Mouse (Mus musculus) natural killer cell, adult 2 months (primary cell): ENCODE results near the gene Cox8b.

Source experiments
- DNase-seq, 2 experiments: peaks; one replicate each; pipeline ENCODE4 v3.0.0; 2022; ENCODE audit warnings: low spot score in 2 of 2

Cox8b gene

GRCm38 (mm10) chr7:140874224-140874623 is 26.0 kb downstream of the Cox8b start:
- no peak for DNase-seq

DNA sequence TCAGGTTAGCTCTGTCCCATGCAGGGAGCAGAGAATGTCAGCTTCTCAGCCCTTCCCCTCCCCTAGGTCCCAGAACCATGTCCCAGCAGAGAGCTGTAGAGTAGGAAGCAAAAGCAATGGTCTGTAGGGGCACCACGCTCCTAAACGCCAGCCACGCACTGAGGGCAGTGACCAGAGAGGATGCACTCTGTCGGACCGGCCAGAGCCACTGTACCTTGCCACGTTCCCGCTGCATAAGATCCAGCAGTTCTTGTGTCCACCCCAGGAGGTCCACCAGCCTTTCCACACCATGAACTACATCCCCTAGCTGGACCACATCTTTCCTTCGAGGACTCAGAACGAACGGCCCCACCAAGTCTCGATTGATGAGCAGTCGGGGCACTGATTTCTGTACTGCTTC is 35.5 kb downstream of the Cox8b start:
- DNase-seq: no peak

- DNase-seq: no peak
Observed at GRCm38 (mm10) chr7:140860728-140861127, 39.5 kb downstream of the Cox8b start.

DNA sequence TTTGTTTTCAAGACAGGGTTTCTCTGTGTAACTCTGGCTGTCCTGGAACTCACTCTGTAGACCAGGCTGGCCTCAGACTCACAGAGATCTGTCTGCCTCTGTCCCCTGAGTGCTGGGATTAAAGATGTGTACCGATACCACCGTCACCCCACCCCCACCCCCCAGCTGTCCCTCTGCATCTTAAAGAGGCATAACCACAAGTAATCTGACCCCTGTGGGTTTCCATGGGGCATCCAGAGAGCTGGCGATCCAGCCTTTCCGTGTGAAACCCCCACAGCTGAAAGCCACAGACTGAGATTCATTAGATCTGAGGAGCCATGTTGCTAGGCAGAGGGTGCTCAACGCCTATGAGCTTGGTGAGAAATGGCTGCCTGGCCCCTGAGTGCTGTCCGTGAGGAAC is 40.2 kb downstream of the Cox8b start:
- no peak for DNase-seq

GRCm38 (mm10) chr7:140858746-140859145 is 41.5 kb downstream of the Cox8b start:
- no peak for DNase-seq

DNA sequence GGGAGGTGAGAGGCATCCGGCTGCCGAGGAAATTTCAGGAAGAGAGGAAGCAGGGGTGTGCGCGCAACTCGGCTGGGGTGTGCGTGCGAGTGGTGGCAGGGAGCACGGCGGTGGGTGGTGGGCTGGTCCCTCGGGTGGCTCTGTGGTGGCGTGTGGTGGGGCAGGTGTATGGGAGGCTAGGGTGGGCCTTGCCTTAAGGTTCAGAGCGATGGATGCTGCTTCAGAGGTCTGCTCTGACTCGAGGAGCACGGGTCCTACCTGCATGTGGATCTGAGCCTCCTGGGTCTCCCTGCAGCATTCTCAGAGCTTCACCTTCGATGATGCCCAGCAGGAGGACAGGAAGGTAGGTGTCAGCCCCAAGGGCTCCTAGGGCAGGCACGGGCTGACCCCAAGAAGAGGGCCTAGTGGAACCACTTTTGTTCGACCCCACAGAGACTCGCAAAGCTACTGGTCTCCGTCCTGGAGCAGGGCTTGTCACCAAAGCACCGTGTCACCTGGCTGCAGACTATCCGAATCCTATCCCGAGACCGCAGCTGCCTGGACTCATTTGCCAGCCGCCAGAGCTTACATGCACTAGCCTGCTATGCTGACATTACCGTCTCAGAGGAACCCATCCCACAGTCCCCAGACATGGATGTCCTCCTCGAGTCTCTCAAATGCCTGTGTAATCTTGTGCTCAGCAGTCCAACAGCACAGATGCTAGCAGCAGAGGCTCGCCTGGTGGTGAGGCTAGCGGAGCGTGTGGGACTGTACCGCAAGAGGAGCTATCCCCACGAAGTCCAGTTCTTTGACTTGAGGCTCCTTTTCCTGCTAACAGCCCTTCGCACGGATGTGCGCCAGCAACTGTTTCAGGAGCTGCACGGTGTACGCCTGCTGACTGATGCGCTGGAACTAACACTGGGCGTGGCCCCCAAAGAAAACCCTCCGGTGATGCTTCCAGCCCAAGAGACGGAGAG is 42.4 kb downstream of the Cox8b start, which contains the start of gene Bet1l:
Gene Bet1l (minus strand): TSS at position 28 of the 956 bp plus-strand sequence.
- no peak for DNase-seq

- peak; percentile 81 for DNase-seq
Observed at GRCm38 (mm10) chr7:140856785-140857549, 43.3 kb downstream of the Cox8b start, which contains the start of gene Ric8a. TSS of gene Ric8a (plus strand) at chr7:140856957.

DNA sequence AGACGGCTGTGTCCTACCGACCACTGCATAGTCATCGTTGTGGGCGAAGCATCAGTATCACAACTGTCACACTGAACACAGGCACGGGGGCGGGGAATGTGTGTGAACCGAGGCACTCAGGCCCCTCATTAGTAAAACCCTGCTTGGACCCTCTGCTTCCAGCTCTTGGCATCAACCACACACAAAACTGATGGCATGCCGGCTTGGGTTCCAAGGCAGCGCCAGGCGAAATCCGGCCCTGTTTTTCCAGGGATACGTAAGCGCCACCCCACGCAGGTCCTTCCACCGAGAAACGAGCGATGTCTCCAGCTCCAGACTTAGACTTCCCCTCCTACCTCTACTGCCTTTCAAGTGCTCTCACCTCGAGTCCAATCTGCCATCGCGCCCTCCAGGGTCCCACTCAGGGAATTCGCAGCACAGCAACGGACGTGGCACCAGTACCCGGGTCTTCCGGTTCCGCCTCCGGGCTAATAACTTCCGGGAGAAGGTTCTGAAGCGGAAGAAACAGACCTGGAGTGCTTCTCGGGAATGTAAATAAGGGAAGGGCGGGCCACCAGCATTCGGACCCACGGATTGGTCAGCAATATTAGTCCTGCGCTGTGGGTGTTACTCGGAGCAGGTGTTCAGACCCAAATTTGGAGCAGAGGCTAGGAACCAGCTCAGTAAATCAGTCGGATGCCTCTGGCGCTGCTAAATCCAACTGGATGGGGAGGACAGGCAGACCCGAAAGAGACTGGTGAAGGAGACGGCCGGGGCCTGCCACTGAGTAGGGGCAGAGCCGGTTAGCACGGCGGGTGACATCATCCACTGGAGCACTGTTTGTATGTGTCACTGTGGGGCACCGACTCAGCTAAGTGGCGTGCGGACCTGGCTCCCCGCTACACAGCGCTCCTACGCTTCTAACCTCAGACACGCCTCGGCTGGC is 44.1 kb downstream of the Cox8b start, which contains the start of gene Gm45785:
Gene Gm45785 (minus strand): TSS at position 472 of the 925 bp plus-strand sequence.
- peak; percentile 74 to 75 for DNase-seq

DNA sequence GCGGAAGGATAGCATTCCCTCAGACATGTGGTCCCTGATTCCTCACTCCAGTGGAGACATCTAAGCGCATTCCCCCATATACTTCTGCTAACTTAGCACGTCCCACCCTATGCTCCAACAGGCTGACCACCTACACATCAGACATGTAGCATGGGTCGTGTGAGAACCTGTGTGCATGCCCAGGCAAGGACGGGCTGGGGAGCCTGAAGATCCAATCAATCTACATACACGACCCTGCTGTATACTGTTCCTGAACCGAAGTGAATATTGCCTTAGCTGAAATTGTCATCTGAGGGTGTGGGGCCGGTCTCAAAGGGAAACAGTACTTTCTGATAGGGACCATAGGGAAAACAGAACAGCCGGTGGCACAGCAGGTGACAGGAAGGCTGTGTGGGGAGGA is 45.1 kb downstream of the Cox8b start:
- DNase-seq: no peak

DNA sequence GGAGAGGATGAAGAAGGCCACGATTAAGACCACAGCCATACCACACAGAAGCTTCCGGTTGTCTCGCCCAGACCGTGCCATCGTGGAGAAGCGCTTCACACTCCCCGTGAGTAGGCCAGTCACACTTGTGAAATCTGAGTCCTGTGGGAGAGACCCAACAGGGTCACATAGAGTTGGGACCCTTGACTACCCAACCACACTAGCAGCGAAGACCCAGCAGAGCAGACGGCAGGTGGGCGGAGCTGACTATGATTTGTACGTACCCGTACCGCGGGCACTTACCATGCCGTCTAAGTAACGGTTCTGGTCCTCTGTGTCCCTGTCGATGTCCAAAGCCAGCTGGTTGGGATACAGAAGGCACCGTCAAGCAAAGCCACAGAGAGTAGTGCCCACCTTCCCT is 45.8 kb downstream of the Cox8b start:
- no peak for DNase-seq

DNA sequence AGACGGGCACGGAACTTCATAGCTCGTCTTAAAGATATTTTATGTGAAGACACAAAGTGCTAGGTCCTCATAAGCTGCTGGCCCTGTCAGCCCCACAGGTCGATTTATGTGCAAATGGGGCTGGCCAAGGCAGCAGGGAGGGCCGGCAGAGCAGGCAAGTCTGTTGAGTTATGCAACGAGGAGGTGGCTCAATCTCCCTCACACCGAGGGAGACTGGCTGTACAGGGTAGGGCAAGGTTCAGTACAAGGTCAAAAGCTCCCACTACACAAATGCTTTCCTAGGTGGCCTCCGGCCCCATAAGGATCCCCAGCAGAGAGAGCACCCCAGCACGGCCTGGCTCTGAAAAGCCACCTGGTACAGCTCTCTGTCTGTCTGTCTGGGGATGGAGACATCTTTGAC is 46.9 kb downstream of the Cox8b start:
- no peak for DNase-seq

DNA sequence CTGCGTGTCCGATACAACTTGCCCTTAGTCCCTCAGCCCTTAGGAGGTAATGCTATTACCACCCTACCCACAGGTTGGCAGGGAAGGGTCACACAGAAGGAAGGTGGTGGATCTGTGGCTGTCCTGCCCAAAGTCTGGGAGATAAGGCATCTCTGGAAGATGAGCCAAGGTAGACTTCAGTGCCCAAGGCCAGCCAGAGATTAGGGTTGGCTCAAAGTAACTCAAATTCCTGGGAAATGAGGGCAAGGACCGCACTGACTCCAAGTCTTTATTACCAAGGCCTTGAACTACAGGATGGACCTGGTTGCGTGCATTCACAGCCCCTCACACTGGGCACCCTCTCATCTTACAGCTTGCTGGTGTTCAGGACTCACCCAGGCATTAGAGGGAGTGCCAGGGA is 48.3 kb downstream of the Cox8b start:
- no peak for DNase-seq
